Mouse (Mus musculus): ENCODE measurements around the gene Taz. TPM values are rescaled to one million over a fixed set of nuclear protein-coding genes. Genes with fewer than 3 reads are reported as not detected.
A peak's percentile ranks its signal among the peaks of the same experiment; 100 is the strongest.

Gene Taz
- total RNA-seq (2015) (45.2 and 49.3 TPM in 2 replicates), total RNA-seq (2017) (28.1 and 33.1 TPM in 2 replicates)

DNA sequence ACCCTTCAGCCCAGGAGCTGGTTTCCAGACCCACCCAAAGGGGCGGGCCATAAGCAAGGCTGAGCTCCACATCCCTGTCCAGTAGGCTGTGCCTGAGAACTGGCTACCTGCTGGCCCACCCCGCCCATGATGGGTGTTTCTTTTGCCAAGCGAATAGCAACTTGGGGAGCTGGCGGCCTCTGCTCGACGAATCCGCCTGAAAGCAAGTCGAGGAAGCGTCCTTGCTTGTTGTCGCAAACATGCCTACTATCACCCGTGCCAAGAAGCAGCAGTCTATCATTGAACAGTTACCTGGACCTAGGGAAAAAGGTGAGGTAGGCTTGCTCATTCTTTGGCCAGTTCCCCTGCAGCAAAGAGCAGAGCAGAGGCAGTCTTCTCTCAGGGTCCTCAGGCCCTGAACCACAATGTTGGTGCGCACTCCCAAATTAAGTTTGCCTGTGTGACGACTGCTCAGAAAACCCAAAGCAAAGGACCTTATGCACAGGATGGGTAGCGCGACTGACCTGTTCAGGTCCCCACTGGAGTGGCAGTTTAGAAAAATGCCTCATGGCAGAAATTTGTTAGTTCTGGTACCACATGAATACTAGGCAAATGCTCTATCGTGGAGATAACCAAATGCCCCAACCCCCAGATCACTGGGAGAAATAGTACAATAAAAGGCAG lies at the start of gene Taz, which contains the start of gene Dnase1l1:
Gene Taz (plus strand): TSS at position 181 of the 663 bp plus-strand sequence.
Gene Dnase1l1 (minus strand): TSS at position 606 of the 663 bp plus-strand sequence.
- peak; percentile 84 for ATAC-seq (ENCODE audit: poor library complexity, severe bottlenecking)

DNA sequence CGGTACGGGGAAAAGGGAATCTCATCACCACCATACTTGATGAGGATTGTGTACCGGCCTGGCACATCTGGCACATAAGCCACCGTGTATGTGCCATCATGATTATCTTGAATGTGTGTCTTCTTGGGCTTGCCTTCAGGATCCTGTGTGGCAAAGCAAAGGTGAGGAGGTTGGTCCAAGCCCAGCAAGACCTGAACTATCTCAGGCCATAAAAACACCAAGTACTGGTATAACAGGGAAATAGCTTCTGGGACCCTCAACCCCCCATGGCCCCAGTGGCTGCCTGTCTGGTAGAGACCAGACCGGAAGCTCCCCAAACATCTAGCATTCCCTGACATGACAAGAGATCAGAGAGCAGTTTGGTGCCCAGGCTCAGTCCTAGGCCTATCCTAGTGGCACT lies 48.5 kb upstream of the Taz start:
- ATAC-seq (ENCODE audit: poor library complexity, severe bottlenecking) = no peak

DNA sequence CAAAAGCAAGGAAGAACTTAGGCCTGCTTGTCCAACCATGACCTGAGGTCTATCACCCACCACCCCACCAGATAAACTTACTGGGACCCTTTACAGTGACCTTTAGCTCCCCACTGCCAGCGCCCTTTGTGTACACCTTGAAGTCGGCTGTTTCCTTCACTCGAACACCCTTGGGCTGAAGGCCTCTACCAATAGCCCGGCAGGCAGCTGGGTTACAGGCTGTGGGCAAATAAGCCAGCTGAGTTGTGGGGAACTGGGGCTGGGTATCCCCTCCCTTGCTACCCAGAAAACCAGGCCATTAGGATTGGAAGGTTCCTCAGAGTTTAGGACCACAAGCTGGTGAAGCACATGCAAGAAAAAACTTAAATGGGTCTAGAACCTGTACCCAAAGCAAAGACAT lies 41.4 kb upstream of the Taz start:
- no peak for ATAC-seq (ENCODE audit: poor library complexity, severe bottlenecking)

DNA sequence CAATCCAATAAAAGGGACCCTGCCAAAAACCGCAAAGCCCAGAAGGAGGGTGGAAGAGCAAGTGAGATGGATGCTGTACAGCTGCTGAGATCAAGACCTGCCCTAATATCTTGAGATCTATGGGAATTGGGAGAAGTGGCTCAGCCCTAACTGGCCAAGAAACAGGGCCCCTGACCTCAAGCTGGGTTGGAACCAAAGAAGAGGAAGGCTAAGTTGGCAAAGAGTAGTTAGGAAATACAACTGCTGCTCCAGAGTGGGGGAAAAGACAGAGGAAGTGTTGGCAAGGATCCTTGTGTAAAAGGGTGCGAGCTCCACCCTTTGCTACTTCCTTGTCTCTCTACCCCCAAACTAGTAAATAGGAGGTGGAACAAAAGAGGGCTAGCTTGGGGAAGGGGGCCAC lies 38.3 kb upstream of the Taz start:
- ATAC-seq (ENCODE audit: poor library complexity, severe bottlenecking) = peak; percentile 39

DNA sequence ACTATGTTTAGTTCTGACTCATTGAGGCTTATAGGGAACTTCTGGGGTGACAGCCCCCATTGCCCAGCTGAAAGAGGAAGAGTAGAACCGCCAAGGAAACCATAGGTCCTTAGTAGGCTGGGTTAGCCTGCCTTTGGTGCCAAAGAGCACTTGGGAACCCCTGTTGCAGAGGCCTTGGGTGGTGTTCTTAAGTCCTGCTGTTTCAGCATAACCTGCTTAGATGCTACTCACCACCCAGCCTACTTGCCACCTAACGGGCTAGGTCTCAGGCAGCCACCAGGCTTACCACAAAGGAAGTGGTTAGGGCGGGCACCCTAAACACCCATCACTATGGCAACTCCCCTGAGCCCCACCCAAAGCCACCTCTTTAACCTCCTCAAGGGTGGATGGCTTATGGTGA lies 37.9 kb upstream of the Taz start:
- peak; percentile 61 for ATAC-seq (ENCODE audit: poor library complexity, severe bottlenecking)

DNA sequence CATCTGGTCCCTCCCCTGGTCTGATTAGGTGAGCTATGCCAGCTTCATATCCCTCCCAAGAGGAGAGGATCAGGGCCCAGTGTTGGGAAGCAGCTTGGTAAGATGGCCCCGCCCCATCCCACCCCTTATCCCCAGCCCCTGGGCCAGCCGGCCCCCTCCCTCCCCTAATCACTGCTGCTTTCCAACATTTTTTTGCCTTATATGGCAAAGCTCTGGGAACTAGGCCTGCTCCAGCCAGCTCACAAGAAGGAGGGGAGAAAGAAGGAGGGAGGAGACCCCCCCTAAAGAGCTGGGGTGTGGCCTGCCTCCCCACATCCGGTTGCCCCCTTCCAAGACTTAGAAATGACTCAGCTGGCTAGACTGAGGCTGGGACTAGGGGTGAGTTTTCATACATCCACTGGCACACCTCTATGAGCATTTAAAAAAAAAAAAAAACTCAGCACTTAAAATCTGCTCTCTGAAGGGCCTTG lies 37.1 kb upstream of the Taz start:
- peak; percentile 8; the same call in 1 of the 2 replicates for ATAC-seq (ENCODE audit: poor library complexity, severe bottlenecking)

DNA sequence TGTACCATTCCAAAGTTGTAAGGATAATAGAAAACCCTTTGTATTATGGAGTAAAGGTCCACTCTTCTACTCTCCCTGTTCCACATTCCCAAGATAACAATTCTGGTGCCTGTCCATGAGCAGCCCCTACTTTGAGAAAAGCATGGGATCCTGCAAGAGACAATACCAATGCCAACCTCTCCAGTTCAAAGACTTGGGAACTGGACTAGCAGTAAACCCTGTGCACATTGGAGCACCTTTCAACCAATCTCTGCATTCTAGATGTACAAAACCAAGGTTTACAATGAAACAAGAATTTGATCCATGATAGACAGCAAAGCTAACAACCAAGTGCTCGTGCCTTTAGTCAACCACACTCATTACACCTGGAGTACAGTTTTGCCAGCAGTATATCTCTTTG lies 36.6 kb upstream of the Taz start:
- no peak for ATAC-seq (ENCODE audit: poor library complexity, severe bottlenecking)

DNA sequence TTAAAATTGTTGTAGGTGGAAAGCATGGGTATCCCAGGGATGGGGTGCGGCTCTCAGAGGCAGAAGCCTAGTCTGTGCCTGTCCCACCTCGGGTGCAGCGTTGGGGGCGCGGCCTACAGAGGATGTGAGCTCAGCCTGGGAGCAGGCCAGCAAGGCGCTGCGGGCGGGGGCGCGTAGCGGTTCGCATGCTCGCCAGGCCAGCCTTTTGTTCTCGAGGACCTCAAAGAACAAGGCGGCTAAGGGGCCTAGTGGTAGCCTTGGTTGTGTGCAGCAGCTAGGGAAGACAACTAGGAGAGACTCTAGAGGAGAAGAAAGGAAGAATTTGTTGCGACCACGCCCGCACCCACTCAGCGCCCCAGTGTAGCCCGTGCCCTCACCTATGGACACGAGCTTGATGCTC lies 36.0 kb upstream of the Taz start:
- ATAC-seq (ENCODE audit: poor library complexity, severe bottlenecking) = peak; percentile 16

DNA sequence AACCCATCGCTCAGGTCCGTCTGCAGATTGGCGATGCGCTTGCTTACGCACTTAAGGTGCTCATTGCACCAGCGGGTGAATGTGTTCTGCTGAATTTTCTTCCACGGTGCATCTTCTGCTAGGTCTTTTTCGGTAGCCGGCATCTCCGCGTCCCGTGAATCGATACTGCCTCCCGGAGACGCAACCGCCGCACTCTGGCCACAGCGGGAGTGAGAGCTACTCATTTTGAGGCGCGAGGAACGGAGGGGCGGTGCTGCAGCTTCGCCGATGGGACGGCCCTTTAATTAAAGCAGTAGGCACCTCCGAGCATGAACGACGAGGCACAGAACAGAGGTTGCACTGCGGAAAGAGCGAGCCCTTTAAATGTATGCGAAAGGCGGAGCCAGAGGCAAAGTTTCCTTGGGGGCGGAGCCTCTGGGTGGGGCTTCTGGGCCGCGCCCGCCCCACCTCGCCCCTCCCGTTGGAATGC lies 35.5 kb upstream of the Taz start:
- peak; percentile 55 for ATAC-seq (ENCODE audit: poor library complexity, severe bottlenecking)

DNA sequence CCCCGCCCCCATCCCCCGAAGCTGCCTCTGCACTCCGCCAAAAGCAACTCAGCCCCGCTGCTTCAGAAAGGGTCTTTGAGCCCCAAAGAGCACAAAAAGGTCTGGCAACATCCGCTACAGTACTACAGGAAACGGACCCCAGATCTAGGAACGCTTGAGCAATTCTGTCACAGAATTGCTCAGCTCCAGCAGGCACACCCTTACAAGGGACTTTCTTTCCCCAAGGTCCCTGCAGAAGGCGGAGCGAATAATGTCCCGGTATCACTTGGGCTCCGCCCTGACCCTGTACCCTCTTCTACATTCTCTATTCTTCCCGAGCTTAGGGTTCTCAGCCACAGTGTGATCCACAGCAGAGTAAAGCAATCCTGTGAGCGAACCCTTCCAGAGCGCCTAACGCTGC lies 35.0 kb upstream of the Taz start:
- ATAC-seq (ENCODE audit: poor library complexity, severe bottlenecking) = 0 out of 2 replicates have a peak, but pooled peaks have one; percentile 7

DNA sequence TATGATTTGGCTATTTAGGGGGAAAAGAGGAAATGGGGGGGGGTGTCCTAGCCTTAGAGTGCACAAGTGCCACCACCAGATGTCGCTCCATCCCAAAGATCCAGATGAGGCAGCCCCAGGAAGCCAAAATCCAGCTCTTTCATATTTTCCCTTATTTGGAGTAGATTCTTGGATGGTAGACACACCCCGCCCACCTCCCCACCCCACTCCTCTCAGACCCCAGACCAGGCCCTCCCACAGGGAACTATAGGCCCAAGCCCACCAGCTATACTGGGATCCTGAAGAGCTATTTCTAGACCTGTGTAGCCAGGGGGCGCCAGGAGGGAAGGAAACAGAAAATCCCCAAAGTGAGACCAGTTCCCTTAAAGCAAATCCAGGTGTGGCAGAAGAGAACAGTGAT lies 33.1 kb upstream of the Taz start:
- ATAC-seq (ENCODE audit: poor library complexity, severe bottlenecking) = no peak

DNA sequence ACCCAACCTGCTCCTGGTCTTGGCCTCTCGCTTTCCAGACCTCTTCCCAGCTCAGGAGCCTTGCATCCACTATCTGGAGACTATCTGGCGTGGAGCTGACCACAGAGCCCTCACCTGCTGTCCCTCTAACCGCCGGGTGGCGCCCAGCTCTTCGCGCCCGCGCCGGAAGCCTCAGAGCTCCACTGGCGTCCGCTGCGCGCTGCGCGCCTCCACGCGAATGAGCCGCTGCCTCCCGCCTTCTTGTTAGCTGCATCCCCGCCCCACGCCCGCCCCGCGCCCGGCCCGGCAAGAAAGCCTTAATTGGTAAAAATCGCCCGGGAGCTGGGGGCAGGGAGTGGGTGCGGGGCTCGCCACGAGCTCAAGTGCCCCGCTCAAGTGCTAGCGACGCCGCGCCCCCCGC lies 32.1 kb upstream of the Taz start, which contains the start of gene Flna:
Gene Flna (minus strand): TSS at position 206 of the 400 bp plus-strand sequence.
- peak; percentile 16; the same call in 1 of the 2 replicates for ATAC-seq (ENCODE audit: poor library complexity, severe bottlenecking)

DNA sequence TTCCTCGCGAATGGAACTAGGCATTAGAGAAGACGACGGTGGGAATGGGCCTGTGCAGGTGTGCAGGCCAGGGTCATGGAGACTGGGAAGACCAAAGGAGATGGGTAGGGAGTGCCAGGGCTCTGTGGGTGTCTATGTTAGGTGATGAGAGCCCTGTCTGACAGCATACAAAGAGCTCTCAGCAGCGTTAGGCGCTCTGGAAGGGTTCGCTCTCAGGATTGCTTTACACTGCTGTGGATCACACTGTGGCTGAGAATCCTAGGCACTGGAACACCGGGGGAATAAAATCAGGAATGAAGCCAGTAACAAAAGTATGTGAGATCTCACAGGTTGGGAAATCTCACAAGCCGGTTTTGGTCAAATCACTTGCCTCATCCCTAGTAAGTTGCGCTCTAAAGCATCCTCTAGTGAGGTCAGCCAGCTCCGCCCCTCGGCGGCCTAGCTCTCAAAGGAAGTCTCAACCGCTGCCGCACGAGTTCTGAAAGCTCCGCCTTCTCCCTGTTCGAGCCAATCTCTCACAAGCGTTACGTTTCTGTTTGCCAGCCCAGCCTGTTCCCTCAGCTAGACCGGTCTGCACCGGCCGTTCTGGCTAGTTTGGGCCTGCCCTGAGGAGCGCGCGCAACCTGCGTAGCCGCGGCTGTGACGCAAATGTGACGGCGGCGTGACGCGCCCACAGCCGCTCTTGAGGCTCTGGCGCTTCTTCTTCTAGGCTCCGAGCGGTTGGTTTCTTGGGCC lies 27.4 kb upstream of the Taz start, which contains the start of gene Emd:
Gene Emd (plus strand): TSS at position 535 of the 735 bp plus-strand sequence.
- ATAC-seq (ENCODE audit: poor library complexity, severe bottlenecking) = peak; percentile 90

DNA sequence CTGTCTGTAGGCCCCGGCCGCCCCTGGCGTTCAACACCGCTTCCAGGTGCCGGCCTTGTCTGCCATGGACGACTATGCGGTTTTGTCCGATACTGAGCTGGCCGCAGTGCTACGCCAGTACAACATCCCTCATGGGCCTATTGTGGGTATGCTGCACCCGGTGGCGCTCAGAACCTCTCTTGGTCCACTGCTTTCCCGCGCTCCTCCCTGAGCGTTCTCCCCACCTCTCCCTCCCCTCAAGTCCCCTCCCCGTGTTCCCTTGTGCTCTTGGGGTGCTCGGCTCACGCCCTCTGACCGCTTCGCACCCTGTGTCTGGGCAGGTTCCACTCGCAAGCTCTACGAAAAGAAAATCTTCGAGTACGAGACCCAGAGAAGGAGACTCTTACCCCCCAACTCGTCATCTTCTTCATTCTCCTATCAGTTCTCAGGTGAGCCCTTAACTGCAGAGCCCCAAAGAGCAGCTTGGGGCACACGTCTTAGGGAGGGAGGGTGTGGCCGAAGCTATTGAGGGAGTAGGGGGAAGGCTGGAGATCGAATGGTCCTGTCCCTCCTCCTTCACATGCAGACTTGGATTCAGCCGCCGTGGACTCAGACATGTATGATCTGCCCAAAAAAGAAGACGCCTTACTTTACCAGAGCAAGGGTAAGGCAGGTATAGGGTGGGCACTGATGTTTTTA lies 26.7 kb upstream of the Taz start:
- ATAC-seq (ENCODE audit: poor library complexity, severe bottlenecking) = peak; percentile 31

DNA sequence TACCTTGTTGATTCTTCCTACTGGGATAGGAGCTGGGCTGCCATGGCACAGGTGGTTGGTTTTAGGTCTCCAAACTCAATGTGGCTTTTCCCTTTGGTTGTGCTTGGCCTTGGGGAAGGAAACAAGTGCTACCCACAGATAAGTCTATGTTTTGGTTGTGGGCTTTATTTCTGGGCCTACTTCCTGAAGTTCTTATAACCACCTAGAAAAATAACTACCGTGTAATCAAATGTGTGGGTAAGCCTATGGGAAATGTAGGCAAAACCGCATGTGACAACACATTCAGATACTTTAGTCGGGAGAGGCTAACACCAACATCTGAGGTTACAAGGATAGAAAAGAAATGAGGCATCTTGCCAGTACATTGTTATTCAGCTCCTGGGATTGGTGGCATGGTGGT lies 24.0 kb upstream of the Taz start:
- ATAC-seq (ENCODE audit: poor library complexity, severe bottlenecking) = no peak

DNA sequence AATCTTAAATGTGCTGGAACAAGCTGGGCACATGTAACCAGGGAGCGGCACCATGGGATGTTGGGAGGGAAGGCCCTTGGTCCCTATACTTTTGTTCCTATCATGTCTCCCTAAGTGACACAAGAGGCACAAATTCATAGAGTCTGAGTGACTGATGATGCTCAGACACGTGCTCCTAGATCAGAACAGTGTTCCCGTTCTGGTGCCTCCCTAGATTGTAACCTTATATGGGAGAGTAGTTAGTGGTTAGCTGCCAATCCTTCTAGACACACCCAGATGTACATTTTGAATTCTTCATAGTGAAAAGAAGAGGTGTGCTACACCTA lies 12.0 kb upstream of the Taz start:
- ATAC-seq (ENCODE audit: poor library complexity, severe bottlenecking) = peak; percentile 18

DNA sequence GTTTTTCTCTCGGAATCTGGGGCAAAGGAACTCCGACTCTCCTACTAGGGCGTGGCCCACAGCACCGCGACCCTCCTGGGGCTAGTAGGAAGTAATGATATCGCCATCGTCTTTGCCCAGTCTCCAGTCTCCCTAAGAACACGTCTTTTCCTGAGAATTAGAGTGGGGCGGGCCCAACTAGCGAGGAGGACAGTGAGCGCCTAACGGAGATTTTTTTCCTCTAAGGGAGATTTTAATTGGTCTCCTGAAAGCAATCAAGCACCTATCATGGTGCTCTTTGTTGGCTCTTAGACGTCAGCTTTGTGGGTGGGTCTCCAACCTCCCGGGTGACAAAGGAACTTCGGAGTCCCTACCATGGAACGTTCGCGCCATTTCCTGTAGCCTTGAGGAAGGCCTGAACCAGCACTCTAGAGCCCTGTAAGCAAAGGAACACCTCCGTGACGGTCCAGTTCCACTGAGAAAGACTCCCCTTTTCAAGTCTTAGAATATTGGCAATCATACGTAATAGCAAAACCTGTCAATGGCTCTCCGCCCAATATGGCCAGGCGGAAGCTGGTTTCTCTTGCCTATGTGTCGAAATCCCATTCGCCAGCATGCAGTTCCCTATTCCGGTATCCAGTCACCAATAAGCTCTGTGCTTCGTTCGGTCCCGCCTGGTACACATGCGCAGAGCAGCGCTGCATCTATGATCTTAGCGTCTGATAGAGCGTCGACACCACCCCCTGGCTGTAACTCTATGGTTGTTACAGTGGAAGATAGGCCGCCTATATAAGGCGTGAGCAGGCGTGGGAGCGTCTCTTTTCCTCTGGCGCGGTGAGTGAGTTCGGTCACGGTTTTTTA lies 11.4 kb upstream of the Taz start, which contains the start of gene Rpl10:
Gene Rpl10 (plus strand): TSS at position 751 of the 840 bp plus-strand sequence.
- peak; percentile 86 for ATAC-seq (ENCODE audit: poor library complexity, severe bottlenecking)

DNA sequence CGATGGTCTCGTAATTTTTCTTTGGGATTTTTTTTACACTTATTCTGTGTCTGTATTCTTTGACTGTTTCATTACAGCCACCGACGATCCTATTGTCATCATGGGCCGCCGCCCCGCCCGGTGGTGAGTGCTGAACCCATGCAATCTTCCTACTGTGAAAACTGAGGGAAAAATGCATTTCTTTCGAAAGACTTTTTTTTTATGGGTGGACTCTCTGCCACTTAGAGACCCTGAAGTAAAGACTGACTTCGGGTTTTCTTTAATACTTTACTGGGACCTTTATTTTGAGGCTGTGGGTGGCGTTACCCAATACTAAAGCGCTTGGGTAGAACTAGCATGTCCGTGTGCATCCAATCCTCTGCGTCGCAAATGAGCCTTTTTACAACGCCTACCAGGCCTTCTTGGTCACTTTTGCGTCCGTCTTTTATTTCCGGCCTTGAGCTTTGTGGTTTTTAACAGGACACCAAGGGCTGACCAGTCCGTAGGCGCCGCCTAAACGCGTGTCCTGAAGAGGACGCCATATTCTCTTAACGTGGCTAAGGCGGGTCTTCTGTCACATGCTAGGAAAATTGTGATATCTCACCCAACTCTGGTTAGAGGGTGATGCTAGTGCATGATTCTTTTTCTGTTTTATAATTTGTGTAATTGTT lies 10.7 kb upstream of the Taz start:
- ATAC-seq (ENCODE audit: poor library complexity, severe bottlenecking) = peak; percentile 25

DNA sequence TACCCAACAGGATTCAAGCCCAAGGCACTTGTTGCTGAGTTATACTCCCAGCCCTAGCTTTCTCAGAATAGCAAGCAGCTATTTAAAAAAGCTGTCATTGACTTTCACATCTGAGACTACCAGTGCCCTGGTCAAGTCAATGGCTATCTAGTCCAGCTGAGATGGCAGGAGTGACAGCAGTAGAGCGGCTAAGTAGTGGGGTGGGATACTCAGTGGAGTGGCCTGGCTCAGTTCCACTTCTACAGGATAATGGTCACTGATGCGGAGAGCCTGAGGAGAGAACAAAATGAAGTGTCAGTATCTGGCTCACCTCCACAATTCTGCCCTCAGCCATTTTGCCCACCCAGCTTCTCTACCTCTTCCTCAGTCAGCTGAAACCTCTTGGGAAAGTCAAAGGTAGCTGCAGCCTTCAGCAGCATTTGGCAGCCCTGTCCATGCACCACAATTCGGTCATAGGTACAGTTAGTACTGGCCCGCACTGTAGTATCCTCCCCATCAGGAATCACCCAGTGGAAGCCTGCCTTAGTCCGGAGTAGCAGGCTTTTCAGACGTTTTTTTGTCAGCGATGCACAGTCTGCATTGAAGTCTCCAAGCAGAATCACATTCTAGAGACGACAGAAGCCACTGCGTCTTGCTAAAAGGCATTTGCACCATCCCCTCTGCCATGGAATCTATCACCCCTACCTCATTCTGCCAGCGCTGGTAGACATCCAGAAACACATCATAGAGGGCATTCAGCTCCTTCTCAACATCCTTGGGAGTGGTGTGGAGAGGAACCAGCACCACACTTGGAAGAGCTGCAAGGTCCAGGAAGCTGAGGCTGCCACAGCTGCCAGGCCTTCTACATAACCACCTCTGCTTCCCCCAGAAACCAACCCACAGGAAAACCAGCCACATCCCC lies 8.0 kb upstream of the Taz start:
- no peak for ATAC-seq (ENCODE audit: poor library complexity, severe bottlenecking)
